Comparison of ENCODE assay signal across 9 mouse cellular contexts in the genomic region with DNA sequence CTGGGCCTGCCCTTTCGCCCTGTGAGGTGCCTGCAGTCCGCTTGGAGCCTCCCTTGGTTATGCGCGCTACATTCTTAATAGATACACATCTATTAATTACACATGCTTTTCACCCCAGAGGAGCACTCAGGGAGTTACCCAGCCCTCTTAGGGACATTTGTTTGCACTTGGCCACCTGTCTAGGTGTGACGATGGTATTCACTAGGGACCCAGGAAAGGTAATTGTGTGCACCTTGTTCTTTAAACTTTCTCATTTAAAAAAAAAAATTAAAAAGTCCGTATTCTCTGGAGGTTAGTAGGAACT. TPM values are rescaled to one million over a fixed set of nuclear protein-coding genes. Genes with fewer than 3 reads are reported as not detected.
DNase-seq lines count a peak whose midpoint lies in the region; ATAC-seq and TF ChIP-seq lines count a peak whose summit lies in the region.
"Had no signal": no experiment of that assay in that cellular context is flagged by ENCODE, and none has a peak within 500 bp of the region (broad histone marks: within the 10 kb centered on the region; RNA-seq: fewer than 3 reads in every experiment).

No protein-coding gene starts in this region.

- H3K9me3 ChIP-seq in CH12.LX (replicated peaks; ENCODE audit: low read length), result no peaks in the 10 kb centered on the region
- no peaks in the 10 kb centered on the region for H3K9me3 ChIP-seq in limb, embryonic 14.5 days (ENCODE audit: control insufficient read depth, low read length)

- no peak for TF ChIP-seq EP300 in heart, adult 2 months (IDR thresholded peaks at IDR 0.05; ENCODE audit: insufficient read depth, low read depth, low read length)
- no peak for TF ChIP-seq EP300 in CH12.LX (IDR thresholded peaks at IDR 0.05; ENCODE audit: low read length)

- intact Hi-C loops in heart, adult 2 months (cut with DNase I), result no loop called here
- intact Hi-C loops in gastrocnemius, postnatal 36 days (cut with DNase I), result no loop called here

- in situ Hi-C loops in CH12.LX (cut with MboI; ENCODE audit: low pct_ligation_motif_present, low pct_unique_long_range_greater_than_20kb, low sequenced_read_pairs), result no loop called here

- peak overlapping the region; percentile 64 for H3K9ac ChIP-seq in heart, adult 2 months (ENCODE audit: low read depth, low read length)
- H3K9ac ChIP-seq in CH12.LX (ENCODE audit: insufficient read depth, low read depth), result peak overlapping the region; percentile 80; the same call in 1 of the 2 replicates
- peak overlapping the region; percentile 73 for H3K9ac ChIP-seq in limb, embryonic 14.5 days (ENCODE audit: low read depth, low read length, severe bottlenecking)

- H3K4me2 ChIP-seq in CH12.LX (ENCODE audit: insufficient read depth, low read depth, poor library complexity, severe bottlenecking), result peak overlapping the region; percentile 91
- peak overlapping the region; percentile 85 for H3K4me2 ChIP-seq in limb, embryonic 14.5 days (replicated peaks; ENCODE audit: low read depth, low read length, severe bottlenecking)

- no peak for ATAC-seq in limb, embryonic 14.5 days (ENCODE audit: low FRiP score, low read depth)
- no peak for ATAC-seq in erythroid progenitor cell, adult 5-6 weeks (replicated peaks; ENCODE audit: low FRiP score, poor library complexity, severe bottlenecking)

- TF ChIP-seq POLR2A in heart, adult 2 months (IDR thresholded peaks at IDR 0.05; ENCODE audit: insufficient read depth, low read depth, low read length), result no peak
- TF ChIP-seq POLR2A in CH12.LX (IDR thresholded peaks at IDR 0.05; ENCODE audit: low read depth, low read length), result no peak
- TF ChIP-seq POLR2A in embryonic fibroblast, embryonic 13.5 days (IDR thresholded peaks at IDR 0.05; ENCODE audit: low read depth, low read length), result no peak
- TF ChIP-seq POLR2A in limb, embryonic 14.5 days (IDR thresholded peaks at IDR 0.05; ENCODE audit: borderline replicate concordance, extremely low read depth, insufficient read depth, insufficient read length), result no peak

- 20% methylated on average over 6 of the region's 6 CpGs for WGBS in heart, adult 2 months
- WGBS in limb, embryonic 14.5 days, result 3% methylated on average over 6 of the region's 6 CpGs

- TF ChIP-seq CTCF in heart, adult 2 months (IDR thresholded peaks at IDR 0.05), result no peak
- no peak for TF ChIP-seq CTCF in CH12.LX (conservative IDR thresholded peaks at IDR 0.05 in 1 of 2, IDR thresholded peaks at IDR 0.05 in 1 of 2; ENCODE audit: low read depth in 2 of 2, low read length in 2 of 2)
- no peak for TF ChIP-seq CTCF in embryonic fibroblast, embryonic 13.5 days (IDR thresholded peaks at IDR 0.05; ENCODE audit: borderline replicate concordance, insufficient read depth, low read length)

- no peaks in the 10 kb centered on the region for H3K27me3 ChIP-seq in heart, adult 2 months (ENCODE audit: control insufficient read depth, insufficient read depth, low read length)
- peaks cover 2% of the 10 kb centered on the region for H3K27me3 ChIP-seq in CH12.LX (replicated peaks)
- H3K27me3 ChIP-seq in limb, embryonic 14.5 days (ENCODE audit: control insufficient read depth, insufficient read depth, low read length), result peaks cover 3% of the 10 kb centered on the region; the same call in 1 of the 2 replicates

- no peak for TF ChIP-seq RAD21 in CH12.LX (IDR thresholded peaks at IDR 0.05; ENCODE audit: low read depth, low read length)

- peak overlapping the region; percentile 48 for H3K27ac ChIP-seq in heart, adult 2 months
- H3K27ac ChIP-seq in CH12.LX (ENCODE audit: insufficient read depth, low read depth), result no peak overlapping the region
- no peak overlapping the region for H3K27ac ChIP-seq in embryonic fibroblast, embryonic 13.5 days (ENCODE audit: insufficient read depth, low read length)
- H3K27ac ChIP-seq in limb, embryonic 14.5 days (replicated peaks; ENCODE audit: low read depth, low read length), result peak overlapping the region; percentile 43; the same call in 1 of the 2 replicates

- no peaks in the 10 kb centered on the region for H3K36me3 ChIP-seq in heart, adult 2 months (ENCODE audit: control insufficient read depth, insufficient read depth, low read length)
- peaks cover 0 to 2% of the 10 kb centered on the region in 2 experiments for H3K36me3 ChIP-seq in CH12.LX (replicated peaks in 1 of 2; ENCODE audit: control insufficient read depth in 1 of 2, insufficient read depth in 1 of 2, low read length in 1 of 2)
- H3K36me3 ChIP-seq in limb, embryonic 14.5 days (ENCODE audit: control insufficient read depth, insufficient read depth, low read length), result no peaks in the 10 kb centered on the region

- H3K79me2 ChIP-seq in heart, adult 2 months (replicated peaks; ENCODE audit: control insufficient read depth, insufficient read depth, low read length), result no peaks in the 10 kb centered on the region
- H3K79me2 ChIP-seq in CH12.LX (replicated peaks; ENCODE audit: control insufficient read depth, extremely low read depth, insufficient read depth, poor library complexity, severe bottlenecking), result no peaks in the 10 kb centered on the region

- DNase-seq in heart, adult 2 months, result no peak
- no peak for DNase-seq in heart, adult 11 months
- DNase-seq in CH12.LX (ENCODE audit: extremely low read depth), result peak; percentile 20
- no peak for DNase-seq in limb, embryonic 14.5 days (ENCODE audit: low spot score)
- no peak for DNase-seq in spleen, postnatal 36 days (ENCODE audit: low spot score in 2 of 2)
- no peak for DNase-seq in gastrocnemius, postnatal 36 days

- peak overlapping the region; percentile 63 for H3K4me3 ChIP-seq in heart, adult 2 months
- peak overlapping the region; percentile 21 to 69 (median 61) for H3K4me3 ChIP-seq in CH12.LX (replicated peaks in 1 of 3; ENCODE audit: low read depth in 2 of 3, low read length in 2 of 3, poor library complexity in 1 of 3)
- H3K4me3 ChIP-seq in embryonic fibroblast, embryonic 13.5 days (ENCODE audit: insufficient read depth, low read length), result peak overlapping the region; percentile 74
- H3K4me3 ChIP-seq in limb, embryonic 14.5 days (replicated peaks; ENCODE audit: low read length), result peak overlapping the region; percentile 79

- no peaks in the 10 kb centered on the region for H3K4me1 ChIP-seq in heart, adult 2 months (ENCODE audit: control insufficient read depth, insufficient read depth, low read length)
- peaks cover 4 to 15% of the 10 kb centered on the region in 2 experiments for H3K4me1 ChIP-seq in CH12.LX (ENCODE audit: control insufficient read depth in 1 of 2, insufficient read depth in 2 of 2)
- H3K4me1 ChIP-seq in embryonic fibroblast, embryonic 13.5 days (ENCODE audit: control insufficient read depth, insufficient read depth, low read length), result 0 out of 2 replicates have a peak, but pooled peaks cover 2% of the 10 kb centered on the region
- H3K4me1 ChIP-seq in limb, embryonic 14.5 days (ENCODE audit: control insufficient read depth, insufficient read depth, low read length), result peaks cover 8% of the 10 kb centered on the region

- dilution Hi-C loops in CH12.LX (cut with MboI; ENCODE audit: extremely low pct_ligation_motif_present, extremely low pct_unique_long_range_greater_than_20kb, low sequenced_read_pairs), result no loop called here

TF ChIP-seq in CH12.LX, 34 proteins besides CTCF, POLR2A, EP300 and RAD21:
- TF ChIP-seq NRF1 (IDR thresholded peaks at IDR 0.05; ENCODE audit: low read depth, low read length) (no peak), MAFK (IDR thresholded peaks at IDR 0.05; ENCODE audit: insufficient replicate concordance, low read length) (no peak), MAZ (IDR thresholded peaks at IDR 0.05; ENCODE audit: low read depth, low read length) (no peak)
TF ChIP-seq in CH12.LX: peak in this region for 0.

RNA-seq across cellular contexts. Expression of a gene that starts 0.4 kb away (rescaled TPM):
- total RNA-seq in heart, adult 2 months (2021), result 1 to 10 TPM; 1.4 to 2.6 TPM
- polyA plus RNA-seq in heart, adult 2 months (2012; rRNA removed), result 1.2 and 2.2 TPM in 2 replicates
- total RNA-seq in CH12.LX (2012; rRNA removed) (0.29 and 0.42 TPM in 2 replicates), CH12.LX (2014; rRNA removed) (0.75 and 1.3 TPM in 2 replicates)
- polyA plus RNA-seq in CH12.LX (2012; ENCODE audit: insufficient read length, low read depth), result 1.0 and 1.7 TPM in 2 replicates
- polyA plus RNA-seq in embryonic fibroblast, embryonic 13.5 days (2011; ENCODE audit: insufficient read length, low read depth, missing spikeins), result 3.2 and 8.8 TPM in 2 replicates
- 12.8 and 13.2 TPM in 2 replicates for polyA plus RNA-seq in limb, embryonic 14.5 days (2012; rRNA removed)
- 22.0 TPM in 2 replicates for polyA plus RNA-seq in limb, embryonic 14.5 days (2014; fragmentation: Nextera tagmentation; extraction: Ambion mirVana)
- total RNA-seq in erythroid progenitor cell, adult 5-6 weeks (2015; ENCODE audit: low replicate concordance), result not detected in 2 replicates
- total RNA-seq in erythroid progenitor cell, adult 5-6 weeks (2017; ENCODE audit: low replicate concordance), result 1.2 TPM in 1 of 2 replicates, not detected in the other
- under 1 TPM; 0.77 to 0.94 TPM for total RNA-seq in gastrocnemius, postnatal 36 days (2021)
- total RNA-seq: MEL had no signal

Comparison
In these comparisons a context has a peak if more than half of its experiments do, and no peak if none do; other contexts are left out.
1. H3K27ac ChIP-seq: peak in heart, adult 2 months (single experiment) and limb, embryonic 14.5 days (single experiment); none in CH12.LX (single experiment) and embryonic fibroblast, embryonic 13.5 days (single experiment).
2. Peak in every context shown above with its lines, with median percentiles within 50 percentile points of each other: H3K4me3 ChIP-seq and H3K9ac ChIP-seq.